Mouse (Mus musculus) megakaryocyte, embryonic 14.5 days (primary cell): Measurements from ENCODE around the gene Ufm1. TPM values are rescaled to one million over a fixed set of nuclear protein-coding genes. Genes with fewer than 3 reads are reported as not detected.

Experiments
- H3K27me3 ChIP-seq: replicated peaks from 2 replicates; pipeline ENCODE3; 2012; ENCODE audit warnings: inconsistent platforms
- H3K36me3 ChIP-seq: replicated peaks from 2 replicates; pipeline ENCODE3; 2012; ENCODE audit warnings: low read length, inconsistent platforms, mixed read lengths
- H3K4me1 ChIP-seq: 2 replicates; pipeline ENCODE4 v1.6.1; 2012; ENCODE audit warnings: inconsistent platforms
- H3K4me3 ChIP-seq: replicated peaks from 2 replicates; pipeline ENCODE3; 2012; ENCODE audit warnings: moderate library complexity, mild to moderate bottlenecking, inconsistent platforms
- H3K9me3 ChIP-seq: 2 replicates; pipeline ENCODE4 v1.6.1; 2012; ENCODE audit warnings: inconsistent platforms
- FLI1 ChIP-seq: IDR thresholded peaks from 2 replicates; pipeline ENCODE4 v1.6.1; 2012; ENCODE audit warnings: low read length, inconsistent platforms, mixed read lengths
- GATA1 ChIP-seq: IDR thresholded peaks from 3 replicates; pipeline ENCODE4 v1.6.1; 2012; ENCODE audit warnings: mixed read lengths, low read length, inconsistent platforms, borderline replicate concordance
- polyA plus RNA-seq: library from polyadenylated mRNA; stranded (reverse); fragments of >175 nt; gene quantifications from 2 replicates; pipeline ENCODE4 v1.2.3, GENCODE M21; 2012; ENCODE audit warnings: low replicate concordance; ENCODE audit not compliant: insufficient read depth

The Ufm1 gene
- polyA plus RNA-seq, 1 experiment: 8.6 TPM

GRCm38 (mm10) chr3:53847726-53848125 is 15.9 kb downstream of the Ufm1 start:
- Histone ChIP-seq H3K36me3 (no peaks in the 10 kb centered on the region), H3K27me3 (no peaks in the 10 kb centered on the region), H3K4me1 (no peaks in the 10 kb centered on the region), H3K4me3 (no peak overlapping the region), H3K9me3 (0 out of 2 replicates have a peak, but pooled peaks cover 6% of the 10 kb centered on the region)
- no peak for TF ChIP-seq FLI1
- TF ChIP-seq GATA1: no peak

GRCm38 (mm10) chr3:53846206-53846928 is 17.3 kb downstream of the Ufm1 start:
- Histone ChIP-seq H3K9me3 (0 out of 2 replicates have a peak, but pooled peaks cover 6% of the 10 kb centered on the region), H3K4me1 (no peaks in the 10 kb centered on the region), H3K4me3 (no peak overlapping the region), H3K36me3 (no peaks in the 10 kb centered on the region), H3K27me3 (no peaks in the 10 kb centered on the region)
- TF ChIP-seq FLI1 (no peak), GATA1 (no peak)

GRCm38 (mm10) chr3:53844786-53845185 is 18.8 kb downstream of the Ufm1 start, which contains the start of gene Gm10985:
TSS of gene Gm10985 (plus strand) at chr3:53845086.
- TF ChIP-seq FLI1 (no peak), GATA1 (no peak)
- Histone ChIP-seq H3K4me1 (no peaks in the 10 kb centered on the region), H3K9me3 (0 out of 2 replicates have a peak, but pooled peaks cover 6% of the 10 kb centered on the region), H3K27me3 (no peaks in the 10 kb centered on the region), H3K4me3 (no peak within 1 kb of the TSS), H3K36me3 (no peaks in the 10 kb centered on the region)

DNA sequence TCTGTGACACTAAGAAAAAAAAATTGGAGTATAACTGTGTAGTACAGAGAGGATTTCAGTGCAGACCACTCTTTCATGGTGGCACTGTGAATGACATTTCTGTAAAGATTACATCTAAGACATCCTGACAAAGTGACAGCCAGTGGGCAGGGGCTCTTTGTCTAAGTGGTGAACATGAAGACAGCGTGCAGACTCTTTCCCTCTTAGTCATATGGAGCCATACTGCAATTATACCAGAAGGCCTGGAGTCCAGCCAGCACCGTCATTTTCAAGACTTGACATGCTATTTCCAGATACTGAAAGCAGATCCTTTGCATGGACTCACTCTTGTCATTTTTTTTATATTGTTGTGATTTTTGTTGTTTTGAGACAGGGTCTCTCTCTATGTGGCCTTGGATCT is 29.4 kb downstream of the Ufm1 start:
- no peak for TF ChIP-seq GATA1
- no peak for TF ChIP-seq FLI1
- Histone ChIP-seq H3K9me3 (no peaks in the 10 kb centered on the region), H3K36me3 (no peaks in the 10 kb centered on the region), H3K4me1 (no peaks in the 10 kb centered on the region), H3K27me3 (no peaks in the 10 kb centered on the region), H3K4me3 (no peak overlapping the region)

DNA sequence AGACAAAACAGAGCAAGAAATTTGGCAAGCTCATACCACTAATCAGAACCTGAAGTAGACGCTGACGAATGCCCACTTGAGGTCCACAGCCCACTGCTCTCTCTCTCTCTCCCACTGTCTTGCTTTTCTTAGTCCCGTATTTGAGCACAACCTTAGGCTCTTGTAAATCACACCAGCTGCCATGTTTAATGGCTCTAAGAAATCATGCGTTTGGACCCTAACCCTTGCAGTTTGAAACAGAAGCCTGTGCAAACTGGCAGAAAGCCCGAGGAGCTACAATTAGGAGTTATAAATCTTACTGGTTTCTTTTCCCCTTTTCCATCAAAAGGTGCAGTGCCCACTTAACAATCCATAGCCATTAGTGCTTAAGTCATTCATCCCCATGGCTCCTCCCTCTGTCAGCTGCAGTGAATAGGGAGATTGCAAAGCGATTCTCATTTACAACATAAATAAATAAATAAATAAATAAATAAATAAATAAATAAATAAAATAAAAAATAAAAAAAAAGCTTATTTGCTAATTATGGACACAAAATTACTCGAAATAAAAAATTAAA is 50.1 kb downstream of the Ufm1 start:
- Histone ChIP-seq H3K36me3 (no peaks in the 10 kb centered on the region), H3K27me3 (no peaks in the 10 kb centered on the region), H3K9me3 (no peaks in the 10 kb centered on the region), H3K4me1 (no peaks in the 10 kb centered on the region), H3K4me3 (no peak overlapping the region)
- no peak for TF ChIP-seq GATA1
- no peak for TF ChIP-seq FLI1

Other genes starting within 250 kb of the Ufm1 start
- gene Frem2, start 206.5 kb downstream of the Ufm1 start, polyA plus RNA-seq: 0.02 TPM in 1 of 2 replicates, not detected in the other
- gene Gm10985, start 18.7 kb downstream of the Ufm1 start, polyA plus RNA-seq: not detected in 2 replicates